Mouse (Mus musculus): ENCODE measurements around the gene 1700074P13Rik.
"Not testable (repeated sequence)": the region's sequence is repeated elsewhere in the genome, so short reads cannot be mapped to it uniquely, and the experiment has no call there.

1700074P13Rik gene

GRCm38 (mm10) chr6:40940457-40940856 lies at the start of gene 1700074P13Rik:
Gene 1700074P13Rik (minus strand): TSS chr6:40940557.
- no peak for DNase-seq (ENCODE audit: extremely low spot score)

GRCm38 (mm10) chr6:40964454-40964853 lies 24.1 kb upstream of the 1700074P13Rik start, which contains the start of gene 1810009J06Rik:
Gene 1810009J06Rik (plus strand): TSS chr6:40964754.
- not testable (repeated sequence) for DNase-seq (ENCODE audit: extremely low spot score)

GRCm38 (mm10) chr6:40953716-40954115 lies 13.4 kb upstream of the 1700074P13Rik start:
- DNase-seq (ENCODE audit: extremely low spot score), result no peak

GRCm38 (mm10) chr6:40951770-40952169 lies 11.4 kb upstream of the 1700074P13Rik start, which contains the start of gene Gm4744:
Gene Gm4744 (minus strand): TSS chr6:40951870.
- DNase-seq (ENCODE audit: extremely low spot score), result no peak

GRCm38 (mm10) chr6:40919954-40920353 lies 20.4 kb downstream of the 1700074P13Rik start:
- no peak for DNase-seq (ENCODE audit: extremely low spot score)

GRCm38 (mm10) chr6:40900287-40900686 lies 40.1 kb downstream of the 1700074P13Rik start, which contains the start of gene Prss58:
Gene Prss58 (minus strand): TSS chr6:40900387.
- DNase-seq (ENCODE audit: extremely low spot score), result no peak

GRCm38 (mm10) chr6:40894716-40895115 lies 45.6 kb downstream of the 1700074P13Rik start:
- DNase-seq (ENCODE audit: extremely low spot score), result no peak

- DNase-seq (ENCODE audit: extremely low spot score), result peak; percentile 45
Measured at GRCm38 (mm10) chr6:40893577-40893976, 46.8 kb downstream of the 1700074P13Rik start.

- DNase-seq (ENCODE audit: extremely low spot score), result no peak
Measured at GRCm38 (mm10) chr6:40891754-40892153, 48.6 kb downstream of the 1700074P13Rik start.

GRCm38 (mm10) chr6:40890973-40891372 lies 49.4 kb downstream of the 1700074P13Rik start:
- no peak for DNase-seq (ENCODE audit: extremely low spot score)

- no peak for DNase-seq (ENCODE audit: extremely low spot score)
Measured at GRCm38 (mm10) chr6:40887394-40887793, 53.0 kb downstream of the 1700074P13Rik start, which contains the start of gene Moxd2. Gene Moxd2 (minus strand): TSS chr6:40887494.
